Mouse (Mus musculus) retina, postnatal 7 days (tissue): ENCODE measurements at regions not wholly inside any gene's neighbourhood (a gene's known extent, or its start where the extent isn't known, plus 50 kb on each side); places are given as distances from the start of the nearest gene placed in this dataset.
A peak's percentile ranks its signal among the peaks of the same experiment; 100 is the strongest.
"Not testable (repeated sequence)": the region's sequence is repeated elsewhere in the genome, so short reads cannot be mapped to it uniquely, and the experiment has no call there.

Experiments
- DNase-seq: peaks from one replicate; pipeline ENCODE4 v3.0.0-alpha.2; 2012; ENCODE audit warnings: low read depth, low spot score

DNA sequence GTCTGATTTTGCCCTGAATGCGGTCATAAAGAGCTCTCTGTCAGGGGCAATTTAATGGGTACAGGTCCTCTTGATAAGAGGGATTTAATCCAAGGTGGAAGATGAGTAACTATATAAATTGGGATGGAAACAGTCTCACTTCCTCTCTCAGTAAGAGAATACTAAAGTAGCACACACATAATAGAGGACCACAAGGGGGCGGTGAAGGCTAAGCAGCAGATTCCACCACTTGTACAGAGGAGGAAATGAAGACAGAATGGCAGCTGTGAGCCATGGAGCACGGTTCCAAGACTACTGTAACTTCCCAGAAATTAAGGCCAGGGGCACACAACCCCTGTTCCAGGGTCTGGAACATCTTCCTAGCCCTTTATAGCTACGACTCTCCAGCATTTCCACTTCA is 262.6 kb upstream of the Ywhaq start:
- not testable (repeated sequence) for DNase-seq

DNA sequence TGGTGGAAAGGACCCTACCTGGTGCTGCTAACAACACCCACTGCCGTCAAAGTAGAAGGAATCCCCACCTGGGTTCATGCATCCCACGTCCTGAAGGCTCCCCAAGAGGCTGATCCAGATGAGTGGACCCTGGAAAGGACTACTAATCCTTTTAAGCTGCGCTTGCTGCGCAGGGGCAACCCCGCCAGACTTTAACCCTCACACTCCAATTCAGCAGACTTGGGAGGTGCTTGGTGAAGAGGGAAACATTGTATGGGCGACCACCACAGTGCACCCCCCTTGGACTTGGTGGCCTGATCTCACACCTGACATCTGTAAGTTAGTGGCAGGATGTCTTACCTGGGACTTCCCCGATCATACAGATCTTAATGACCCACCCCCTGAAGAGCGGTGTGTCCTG is 231.9 kb upstream of the Ywhaq start:
- not testable (repeated sequence) for DNase-seq

DNA sequence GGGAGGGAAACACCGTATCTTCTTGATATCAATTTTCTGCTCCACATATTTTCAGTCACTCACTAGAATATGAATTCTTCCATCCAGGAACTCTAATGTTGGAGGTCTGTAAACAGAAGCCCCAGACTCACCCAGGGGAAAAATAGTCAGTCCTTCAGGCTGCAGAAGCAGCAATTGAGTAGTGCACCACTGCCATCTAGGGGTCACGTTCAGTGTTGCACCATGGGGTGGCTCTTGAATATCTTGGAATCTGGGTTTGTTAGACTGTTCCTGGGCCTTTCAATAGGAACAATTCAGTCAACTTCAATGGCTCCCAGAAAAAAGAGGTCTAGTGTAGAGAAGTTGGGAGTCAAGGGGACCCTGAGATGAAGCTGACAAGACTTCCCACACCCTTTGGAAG is 196.3 kb upstream of the Ywhaq start:
- peak; percentile 37 for DNase-seq

DNA sequence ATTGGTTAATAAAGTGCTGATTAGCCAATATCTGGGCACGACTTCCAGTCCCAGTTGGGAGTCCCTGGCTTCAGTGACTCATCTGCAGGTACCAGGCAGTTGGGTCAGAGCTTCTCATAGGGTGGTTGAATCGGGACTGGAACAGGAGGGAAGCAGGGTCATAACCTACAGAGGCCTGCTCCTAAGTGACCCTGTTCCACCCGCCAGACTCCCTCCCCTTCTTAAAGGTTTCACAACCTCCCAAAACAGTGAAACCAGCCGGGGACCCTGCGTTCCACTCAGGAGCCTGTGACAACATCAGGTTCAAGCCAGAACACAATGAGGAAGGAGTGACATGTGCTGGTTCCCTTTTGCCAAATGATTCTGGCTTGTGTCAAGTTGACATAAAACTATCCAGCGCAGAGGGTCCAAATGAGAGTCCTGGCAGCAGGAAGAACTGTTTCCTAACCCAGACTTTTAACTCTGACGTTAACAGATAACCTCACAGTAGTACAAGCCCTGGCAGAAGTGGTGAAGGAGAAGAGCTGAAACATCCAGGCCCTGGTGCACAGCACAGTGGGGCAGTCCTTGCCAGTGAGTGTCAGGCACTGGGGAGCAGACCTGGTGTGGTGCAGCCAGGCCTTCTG is 151.1 kb upstream of the Ywhaq start:
- no peak for DNase-seq

DNA sequence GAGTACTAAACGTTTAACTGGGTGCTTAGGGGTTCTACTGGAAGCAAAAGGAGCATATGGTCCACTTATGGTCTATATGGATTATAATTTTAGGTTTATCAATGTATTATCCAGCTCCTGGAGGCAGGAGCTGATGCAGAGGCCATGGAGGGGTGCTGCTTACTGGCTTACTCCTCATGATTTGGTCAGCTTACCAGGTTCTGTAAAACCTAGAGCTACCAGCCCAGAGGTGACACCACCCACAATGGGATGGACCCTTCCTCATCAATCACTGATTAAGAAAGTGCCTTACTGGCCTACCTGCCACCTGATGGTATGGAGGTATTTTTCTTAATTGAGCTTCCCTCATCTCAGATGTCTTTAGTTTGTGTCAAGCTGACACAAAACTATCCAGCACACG is 126.5 kb upstream of the Ywhaq start:
- DNase-seq, result not testable (repeated sequence)

DNA sequence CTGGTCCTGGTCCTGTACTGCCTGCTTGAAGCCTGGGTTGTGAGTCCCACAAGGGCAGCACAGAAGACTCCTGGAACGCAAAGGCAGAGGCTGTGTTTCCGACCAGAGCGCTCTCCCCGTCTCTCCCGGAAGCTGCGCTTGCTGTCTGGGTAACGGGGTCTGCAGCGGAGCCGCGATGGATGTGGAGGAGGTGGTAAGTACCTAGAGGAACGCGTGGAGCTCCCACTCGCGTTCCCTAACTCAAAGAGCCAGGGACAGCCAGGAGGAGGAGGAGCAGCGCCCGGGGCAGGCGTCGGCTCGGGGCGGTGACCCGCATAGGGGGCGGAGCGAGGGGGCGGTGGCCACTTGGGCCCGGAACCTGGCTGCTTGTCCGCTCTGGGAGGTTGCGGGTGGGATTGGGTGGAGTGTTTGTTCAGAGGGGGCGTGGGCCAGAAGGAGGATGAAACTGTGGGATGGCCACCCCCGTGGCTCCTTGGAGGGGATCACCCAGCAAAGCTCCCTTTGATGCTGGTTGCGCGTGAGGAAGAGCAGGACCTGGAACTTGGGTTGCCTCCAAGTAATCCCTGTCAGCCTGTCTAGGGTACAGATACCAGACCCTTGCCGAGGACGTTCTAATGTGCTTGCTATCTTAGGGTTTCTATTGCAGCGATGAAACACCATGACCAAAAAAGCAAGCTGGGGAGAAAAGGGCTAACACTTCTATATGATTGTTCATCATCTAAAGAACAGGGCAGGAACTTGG is 125.9 kb upstream of the Ywhaq start:
- peak; percentile 17 for DNase-seq

DNA sequence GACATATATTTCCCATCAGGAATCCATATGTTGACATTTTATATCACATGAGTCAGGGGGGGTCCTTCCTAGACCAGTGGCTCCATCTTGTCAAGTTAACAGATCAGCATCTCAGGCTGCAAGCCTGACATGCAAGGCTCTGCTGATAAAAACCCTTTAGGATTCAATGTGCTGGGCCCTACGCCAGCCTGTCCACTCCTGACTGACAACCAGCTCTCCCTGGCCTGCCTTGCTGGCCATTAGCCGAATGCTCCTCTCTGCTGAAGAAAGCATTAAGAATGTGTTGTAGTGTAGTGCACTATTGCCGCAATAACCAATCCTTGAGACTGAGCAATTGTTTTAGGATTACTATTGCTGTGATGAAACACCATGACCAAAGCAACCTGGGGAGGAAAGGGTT is 114.3 kb upstream of the Ywhaq start:
- no peak for DNase-seq

DNA sequence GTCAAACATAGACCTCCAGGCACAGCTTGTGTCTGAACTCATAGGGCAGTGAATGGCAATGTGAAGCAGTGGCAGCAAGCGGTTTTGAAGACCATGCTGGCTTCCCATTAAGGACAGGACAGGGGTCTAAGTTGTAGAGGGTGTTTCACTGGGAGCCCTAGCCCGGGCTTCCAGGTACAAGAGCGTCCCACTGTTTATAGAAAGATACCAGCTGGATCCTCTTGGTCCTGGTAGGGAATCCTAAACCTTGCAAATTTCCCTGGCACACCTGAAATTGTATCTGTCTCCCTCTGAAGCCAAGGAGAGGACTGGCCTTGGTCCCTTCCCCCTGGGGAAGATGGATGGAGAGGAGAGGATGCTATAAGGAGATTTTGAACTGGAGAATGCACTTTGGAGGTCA is 111.9 kb upstream of the Ywhaq start:
- DNase-seq, result not testable (repeated sequence)

DNA sequence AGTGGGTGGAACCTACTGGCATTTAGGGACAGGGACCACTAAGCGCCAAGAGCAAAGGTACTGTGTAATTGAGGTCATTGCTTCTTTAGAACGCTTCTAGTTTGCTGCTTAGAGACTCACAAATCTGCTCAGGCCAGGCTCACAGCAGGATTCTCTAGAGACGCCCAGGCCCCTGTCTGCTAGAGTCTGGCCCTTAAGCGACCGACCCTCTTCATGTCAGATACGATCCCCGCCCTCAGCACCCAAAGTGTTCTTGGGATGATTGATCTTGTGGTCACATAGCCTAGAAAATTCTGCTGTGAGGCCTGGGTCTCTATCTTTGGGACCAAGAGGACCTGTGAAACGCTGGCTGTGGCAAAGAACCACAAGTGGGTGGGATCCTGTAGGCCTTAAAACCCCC is 109.9 kb upstream of the Ywhaq start:
- not testable (repeated sequence) for DNase-seq

DNA sequence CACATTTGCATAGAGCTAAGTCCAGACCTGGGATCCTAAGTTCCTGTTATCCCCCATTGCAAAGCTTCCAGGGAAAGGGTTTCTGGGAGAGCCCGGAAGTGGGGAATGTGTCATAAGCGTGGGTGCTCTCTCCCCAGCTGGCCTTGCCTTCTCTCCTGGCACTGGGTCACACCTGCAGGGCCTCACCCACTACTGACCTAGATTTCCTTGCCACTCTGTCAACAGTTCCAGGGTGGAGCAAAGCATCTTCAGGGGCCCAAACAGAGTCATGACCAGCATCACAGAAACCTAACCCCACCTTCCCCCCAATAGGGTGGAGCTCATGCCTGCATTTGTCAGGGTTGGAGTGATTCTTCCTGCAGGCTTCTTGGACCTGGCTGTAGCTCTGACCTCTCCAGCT is 109.5 kb upstream of the Ywhaq start:
- not testable (repeated sequence) for DNase-seq

DNA sequence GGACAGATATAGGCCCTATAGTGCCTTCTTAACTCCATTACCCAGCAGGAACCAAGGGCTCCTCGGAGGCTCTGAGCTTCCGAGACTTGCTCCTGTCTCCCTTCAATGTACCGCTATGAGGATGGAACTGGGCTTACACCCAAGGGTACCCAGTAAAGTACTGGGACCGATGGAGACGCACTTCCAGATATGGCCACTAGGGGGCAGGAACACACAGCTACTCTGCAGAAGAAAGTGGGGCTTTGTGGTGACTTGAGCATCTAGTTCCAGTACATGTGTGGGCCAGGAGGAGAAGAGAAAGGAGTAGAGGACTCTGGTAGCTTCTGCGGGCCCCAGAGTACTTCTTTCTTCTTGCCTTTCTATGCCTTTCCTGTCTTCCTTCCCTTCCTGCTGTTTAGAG is 108.1 kb upstream of the Ywhaq start:
- not testable (repeated sequence) for DNase-seq

DNA sequence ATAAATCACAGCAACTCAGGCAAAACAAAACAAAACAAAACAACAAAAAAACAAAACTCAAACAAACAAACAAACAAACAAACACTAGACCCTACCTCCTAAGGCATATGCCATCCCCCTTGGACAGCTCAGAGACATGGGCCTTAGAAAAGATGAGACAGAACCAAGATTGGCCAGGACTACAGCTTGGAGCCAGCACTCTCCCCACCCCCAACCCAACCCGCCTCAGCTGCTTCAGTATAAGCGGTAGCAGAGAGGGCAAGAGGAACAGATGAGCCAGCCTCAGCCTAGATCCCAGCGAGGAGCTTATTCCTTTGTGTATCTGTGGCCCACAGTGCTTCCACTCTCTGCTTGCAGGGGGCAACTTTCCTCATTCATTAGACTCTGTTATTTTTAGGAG is 105.2 kb upstream of the Ywhaq start:
- DNase-seq, result no peak

DNA sequence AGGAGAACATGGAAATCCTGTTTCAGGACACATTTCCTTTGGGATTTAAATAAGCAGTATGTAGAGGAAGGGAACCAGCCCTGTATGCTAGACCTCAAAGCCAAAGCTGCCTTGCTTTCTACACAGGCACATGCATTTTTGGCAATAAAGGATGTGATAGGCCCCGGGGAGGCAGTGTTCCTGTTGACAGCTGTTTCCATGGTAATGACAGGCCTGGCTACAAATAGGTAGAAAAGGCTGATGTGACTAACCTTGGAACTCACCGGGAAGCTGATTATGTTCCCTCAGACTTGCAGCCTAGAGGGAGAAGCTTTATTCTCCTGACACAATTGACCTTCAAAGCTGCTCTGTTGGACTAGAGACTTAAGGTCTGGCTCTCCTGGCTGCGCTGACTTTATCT is 101.6 kb upstream of the Ywhaq start:
- no peak for DNase-seq

DNA sequence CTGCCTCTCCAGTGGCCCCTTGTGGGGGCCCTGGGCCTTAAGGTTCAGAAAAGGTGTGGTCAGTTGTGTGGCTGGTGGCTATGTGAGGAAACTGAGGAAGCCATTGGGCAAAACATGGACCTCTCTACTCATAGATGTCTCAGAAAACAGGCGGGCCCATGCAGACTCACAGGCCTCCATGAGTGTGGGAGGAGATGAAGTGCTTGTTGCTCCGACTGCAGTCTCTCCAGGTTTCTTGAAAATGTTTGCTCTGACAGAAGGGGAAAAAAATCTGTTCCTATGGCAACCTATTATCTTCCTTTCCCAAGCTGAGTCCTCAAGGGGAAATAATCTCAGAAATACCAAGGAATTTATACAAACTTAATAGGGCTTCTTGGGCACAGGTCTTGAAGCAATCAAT is 95.3 kb upstream of the Ywhaq start:
- DNase-seq, result no peak

DNA sequence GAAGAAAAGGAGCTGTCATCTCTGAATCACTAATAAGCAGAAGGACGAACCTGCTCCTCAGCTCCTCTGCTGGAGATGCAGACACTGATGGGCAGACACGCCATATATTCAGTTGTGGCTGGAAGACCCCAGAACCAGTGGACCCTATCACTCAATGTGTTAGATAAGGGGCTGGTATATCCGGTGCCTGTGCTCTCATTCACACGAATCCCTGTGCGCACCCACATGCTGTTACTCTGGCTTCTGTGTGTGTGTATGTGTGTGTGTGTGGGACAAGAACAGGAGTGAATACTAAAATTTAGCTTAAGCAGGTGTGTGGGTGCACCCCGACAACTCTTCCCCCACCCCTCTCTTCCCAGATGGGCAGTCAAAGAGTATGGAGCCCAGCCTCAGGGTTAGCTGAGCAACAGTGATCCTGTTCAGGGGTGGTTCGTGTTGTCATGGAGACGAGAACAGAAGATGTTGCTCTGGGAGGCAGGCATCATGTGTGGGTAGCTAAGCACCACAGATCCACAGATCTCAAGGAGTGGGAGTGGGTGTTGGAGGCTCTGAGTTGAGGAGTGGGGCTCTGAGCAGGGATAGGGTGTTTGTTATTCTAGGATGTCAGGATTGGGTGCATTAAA is 93.7 kb upstream of the Ywhaq start:
- DNase-seq, result peak; percentile 6

DNA sequence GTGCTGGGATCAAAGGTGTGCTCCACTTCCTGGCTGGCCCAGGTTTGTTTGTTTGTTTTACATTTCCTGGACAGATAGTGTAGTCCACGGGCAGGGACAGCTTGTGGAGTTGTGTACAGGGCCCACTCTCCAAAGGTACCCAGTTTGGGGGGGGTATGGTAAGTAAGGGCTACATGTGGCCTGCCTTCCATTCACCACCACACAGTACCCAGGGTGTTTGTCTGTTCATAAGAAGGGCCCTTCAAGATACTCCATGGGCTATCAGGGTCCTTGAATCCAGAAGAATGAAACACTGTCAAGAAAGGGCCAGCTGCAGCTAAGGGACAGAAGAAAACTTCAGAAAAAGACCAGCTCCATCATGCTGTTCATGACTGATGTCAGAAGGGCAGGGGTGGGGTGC is 89.6 kb upstream of the Ywhaq start:
- no peak for DNase-seq

DNA sequence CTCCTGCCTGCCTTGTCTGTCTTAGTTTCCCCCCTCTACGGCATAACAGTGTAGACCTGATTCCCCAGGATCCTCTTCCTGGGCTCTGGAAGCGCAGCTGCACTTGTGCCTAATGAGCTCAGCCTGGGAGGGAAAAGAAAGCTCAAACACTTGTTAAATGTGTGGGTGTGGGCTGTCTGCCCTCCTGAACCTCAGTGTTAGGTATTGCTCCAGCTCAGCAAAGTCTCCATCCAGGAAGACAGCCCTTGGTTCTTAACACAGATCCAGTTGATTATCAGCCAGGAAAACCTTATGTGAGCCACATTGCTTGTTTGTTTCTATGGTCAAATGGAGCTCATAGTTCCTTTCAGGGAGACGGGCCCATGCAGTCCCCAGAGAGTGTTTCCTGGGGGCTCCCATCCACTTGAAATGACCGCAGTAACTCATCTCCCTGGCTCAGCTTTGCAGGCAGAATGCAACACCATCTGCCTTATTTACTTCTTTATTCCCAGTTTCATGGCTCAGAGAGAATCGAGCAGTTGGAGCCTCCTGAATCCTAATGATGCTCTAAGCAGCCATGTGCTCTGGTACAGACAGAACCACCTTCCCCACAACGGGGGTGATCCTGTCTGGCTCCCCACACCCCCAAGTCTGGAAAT is 88.4 kb upstream of the Ywhaq start:
- DNase-seq, result no peak

DNA sequence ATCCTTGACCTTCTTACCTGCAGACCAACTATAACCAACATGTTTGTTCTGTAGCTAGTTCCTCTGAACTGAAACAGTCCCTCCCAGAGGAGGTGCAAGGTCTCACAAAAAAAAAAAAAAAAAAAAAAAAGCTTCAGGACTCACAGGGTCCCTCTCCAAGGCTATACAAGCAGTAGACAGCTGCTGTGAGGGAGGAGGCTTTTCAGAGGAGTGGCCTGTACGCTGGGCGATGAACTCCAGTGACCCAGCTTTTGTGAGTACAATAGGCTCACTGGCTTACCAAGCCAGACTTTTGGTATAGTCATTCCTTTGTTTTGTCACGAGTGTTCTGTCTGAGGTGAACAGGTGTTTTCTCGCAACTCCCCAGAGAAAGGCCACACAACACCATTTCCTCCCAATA is 85.8 kb upstream of the Ywhaq start:
- DNase-seq, result no peak

DNA sequence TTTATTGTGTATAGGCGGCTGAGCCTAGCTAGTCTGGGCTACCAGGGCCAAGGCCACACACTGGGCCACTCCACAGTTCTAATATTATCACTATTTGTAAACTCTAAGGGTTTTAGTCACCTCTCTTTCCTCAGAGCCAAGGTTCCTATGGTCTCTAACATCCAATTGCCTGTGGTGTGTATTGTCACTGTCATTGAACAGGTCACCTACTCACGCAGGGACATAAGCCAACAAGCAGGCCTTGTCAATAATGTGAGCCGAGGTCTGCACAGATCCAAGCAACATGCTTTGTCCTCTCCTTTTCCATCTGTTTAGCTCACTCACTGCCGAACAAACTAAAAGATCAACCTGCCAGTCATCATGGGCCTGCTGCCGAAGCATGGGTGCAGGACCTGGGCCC is 79.5 kb upstream of the Ywhaq start:
- no peak for DNase-seq

DNA sequence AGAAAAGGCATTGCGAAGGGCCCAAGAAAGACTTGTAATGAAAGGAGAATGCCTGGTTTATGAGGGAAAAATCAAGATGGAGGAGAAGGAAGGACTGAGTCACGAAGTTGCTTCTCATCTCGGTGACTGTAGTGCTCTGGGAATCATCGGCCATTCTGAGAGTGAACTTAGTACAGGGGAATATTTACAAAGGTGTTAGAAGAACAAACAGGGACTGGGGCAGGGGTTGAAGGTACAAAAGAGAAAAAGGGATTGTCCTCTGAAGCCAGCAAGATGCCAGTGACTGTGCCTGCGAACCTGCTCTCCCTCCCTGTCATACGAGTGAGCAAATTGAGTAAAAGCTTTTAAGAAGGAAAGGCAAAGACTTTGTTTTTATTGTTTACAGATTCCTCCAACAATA is 78.1 kb upstream of the Ywhaq start:
- DNase-seq, result no peak

DNA sequence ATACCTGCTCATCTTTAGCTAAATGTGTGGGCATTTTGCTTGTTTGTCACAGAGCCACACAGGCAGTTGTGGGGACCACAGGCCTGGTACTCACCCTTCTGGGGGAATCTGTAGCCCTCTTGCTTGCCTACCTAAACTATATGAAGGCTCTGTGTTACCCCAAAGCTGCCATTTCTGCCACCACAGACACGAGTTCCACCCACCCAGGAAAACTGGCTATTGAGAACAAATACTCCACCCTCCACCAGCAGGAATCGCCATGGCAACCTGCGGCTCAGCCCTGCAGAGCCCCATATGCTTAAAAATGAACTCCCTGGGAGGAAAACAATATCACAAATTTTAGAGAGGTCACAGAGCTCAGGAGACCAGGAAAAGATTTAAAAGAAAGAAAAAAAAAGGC is 76.0 kb upstream of the Ywhaq start:
- DNase-seq, result no peak

DNA sequence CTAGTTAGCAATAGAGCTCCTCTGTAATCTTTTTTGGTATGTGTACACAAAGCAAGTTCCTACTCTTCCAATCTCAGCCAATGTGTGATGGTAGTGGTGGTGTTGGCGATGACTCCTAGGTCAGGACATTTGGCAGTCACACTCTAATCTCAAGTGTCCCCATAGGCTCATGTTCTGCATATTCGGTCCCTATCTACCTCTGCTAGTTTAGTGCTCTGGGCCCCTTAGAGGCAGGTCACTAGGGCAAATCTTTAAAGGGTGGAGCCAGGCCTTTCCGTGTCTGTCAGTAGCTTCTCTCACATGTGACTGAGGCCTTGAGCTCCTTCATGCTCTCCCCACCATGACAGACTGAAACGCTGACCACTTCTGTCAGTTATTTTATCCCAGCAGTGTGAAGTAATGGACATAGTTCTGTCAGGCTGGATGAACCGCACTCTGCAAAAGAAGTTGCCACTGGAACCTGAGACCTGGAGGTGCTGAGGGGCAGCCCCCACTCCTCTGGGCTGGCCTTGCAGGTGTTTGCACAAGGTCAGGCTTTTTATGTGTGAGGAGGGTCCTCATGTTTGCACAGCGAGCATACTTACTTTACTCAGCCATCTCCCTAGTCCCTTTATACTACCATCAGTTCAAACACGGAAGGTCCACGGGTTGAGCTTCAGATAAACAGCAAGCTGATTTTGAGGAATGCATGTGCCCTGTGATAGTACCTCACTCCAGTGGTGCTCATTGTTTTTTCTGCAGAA is 75.3 kb upstream of the Ywhaq start:
- no peak for DNase-seq
